Mouse (Mus musculus) heart, embryonic 13.5 days (tissue): ENCODE data around the gene Mef2c. TPM values are rescaled to one million over a fixed set of nuclear protein-coding genes. Genes with fewer than 3 reads are reported as not detected.

Source experiments
- ATAC-seq: fragments of 200-750 bp; cut with Nextera tagmentation; 2 replicates; pipeline ENCODE4 v1.8.0; 2017; ENCODE audit warnings: moderate TSS enrichment; ENCODE audit not compliant: insufficient number of reproducible peaks, low FRiP score, low TSS enrichment; ENCODE audit errors: extremely low read depth
- H3K27ac ChIP-seq: fragments of 300-500 bp; sonication (generic); replicated peaks from 2 replicates; pipeline ENCODE4 v1.5.1; 2015; ENCODE audit warnings: moderate library complexity, mild to moderate bottlenecking, inconsistent platforms
- H3K27me3 ChIP-seq: fragments of 300-500 bp; sonication (generic); replicated peaks from 2 replicates; pipeline ENCODE4 v1.6.1; 2015; ENCODE audit warnings: mild to moderate bottlenecking, inconsistent platforms
- H3K36me3 ChIP-seq: fragments of 300-500 bp; sonication (generic); 2 replicates; pipeline ENCODE4 v1.6.1; 2015; ENCODE audit warnings: mild to moderate bottlenecking, inconsistent platforms
- H3K4me1 ChIP-seq: fragments of 300-500 bp; sonication (generic); 2 replicates; pipeline ENCODE4 v1.6.1; 2015; ENCODE audit warnings: inconsistent platforms
- H3K4me2 ChIP-seq: fragments of 300-500 bp; sonication (generic); 2 replicates; pipeline ENCODE4 v1.6.1; 2015; ENCODE audit warnings: inconsistent platforms, mild to moderate bottlenecking, moderate library complexity
- H3K4me3 ChIP-seq: fragments of 300-500 bp; sonication (generic); 2 replicates; pipeline ENCODE4 v1.5.1; 2015; ENCODE audit warnings: moderate library complexity, mild to moderate bottlenecking, inconsistent platforms
- H3K9ac ChIP-seq: fragments of 300-500 bp; sonication (generic); 2 replicates; pipeline ENCODE4 v1.6.1; 2015; ENCODE audit warnings: inconsistent platforms, mild to moderate bottlenecking, moderate library complexity
- H3K9me3 ChIP-seq: fragments of 300-500 bp; sonication (generic); 2 replicates; pipeline ENCODE4 v1.6.1; 2016; ENCODE audit warnings: inconsistent platforms
- WGBS: fragments of 180-500 bp; shearing (Covaris S2); methylation state at CpG from one replicate; pipeline ENCODE4 v1.1.7; 2015; ENCODE audit warnings: mixed read lengths; 5-methylcytosine and 5-hydroxymethylcytosine counted together
- polyA plus RNA-seq: library from polyadenylated mRNA; unstranded; fragments of >200 nt; fragmentation: Nextera tagmentation; extraction: Ambion mirVana; gene quantifications from 2 replicates; pipeline ENCODE4 v1.2.1, GENCODE M21; 2015

Mef2c gene
- polyA plus RNA-seq, 1 experiment from 2014 or later, result 86.9 TPM

DNA sequence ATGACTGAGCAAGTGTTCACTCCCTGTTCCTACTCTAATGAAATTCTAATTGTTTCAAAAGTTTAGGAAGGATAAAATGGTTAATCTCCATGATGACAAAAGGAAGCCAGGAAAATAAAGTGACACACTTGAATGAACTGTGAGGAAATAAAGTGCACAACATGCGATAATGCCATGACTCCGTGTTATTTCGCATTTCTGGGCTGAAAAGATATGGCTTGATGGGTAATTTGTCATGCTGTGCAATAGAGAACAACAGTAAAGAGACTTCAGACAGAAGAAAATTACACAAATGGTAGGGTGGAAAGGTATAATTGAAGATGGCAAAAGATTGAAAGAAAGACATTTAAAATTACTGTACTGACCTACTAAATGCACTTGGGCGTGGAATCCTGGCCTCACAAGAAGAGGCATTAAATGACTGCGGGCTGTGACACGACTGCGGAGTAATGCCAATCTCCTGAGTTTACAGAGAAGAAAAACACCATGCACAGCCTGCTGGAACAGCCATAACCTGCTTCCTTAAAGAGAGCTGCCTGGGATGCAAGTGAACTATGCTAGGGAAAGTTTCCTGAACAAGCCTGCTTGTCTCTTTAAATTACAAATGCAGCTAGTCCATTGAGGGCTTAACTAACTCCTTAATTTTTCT is 19.0 kb upstream of the Mef2c start:
- 75% methylated on average over 7 of the region's 7 CpGs for WGBS
- no peak for ATAC-seq

DNA sequence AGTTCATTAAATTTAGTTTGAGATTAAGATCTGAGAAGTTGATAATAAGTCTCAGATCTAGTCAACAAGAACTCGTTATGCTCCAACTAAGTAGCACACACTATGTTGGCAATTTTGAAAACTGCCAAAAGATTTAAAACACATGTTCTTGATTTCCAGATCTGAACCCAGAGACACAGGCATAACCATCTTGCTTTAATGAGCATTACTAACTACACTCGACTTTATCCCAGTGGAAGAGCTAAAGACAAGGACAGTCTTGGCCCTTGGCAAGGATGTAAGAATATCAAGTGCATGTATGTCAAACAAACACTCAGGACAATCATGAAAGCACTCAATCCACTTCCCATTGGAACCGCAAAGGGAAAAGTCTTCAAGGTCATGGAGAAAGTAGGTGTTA is 11.8 kb upstream of the Mef2c start:
- no peak overlapping the region for H3K9ac ChIP-seq
- no peaks in the 10 kb centered on the region for H3K27me3 ChIP-seq
- no peak overlapping the region for H3K27ac ChIP-seq
- H3K4me2 ChIP-seq, result no peak overlapping the region
- ATAC-seq, result no peak
- H3K36me3 ChIP-seq, result no peaks in the 10 kb centered on the region
- H3K4me3 ChIP-seq, result no peak overlapping the region
- 58% methylated on average over 3 of the region's 3 CpGs for WGBS
- no peaks in the 10 kb centered on the region for H3K4me1 ChIP-seq
- H3K9me3 ChIP-seq, result no peaks in the 10 kb centered on the region

More for the DNA sequence above, 19.0 kb upstream of the Mef2c start:
- Histone ChIP-seq H3K36me3 (no peaks in the 10 kb centered on the region), H3K4me3 (no peak overlapping the region), H3K9ac (no peak overlapping the region), H3K27me3 (no peaks in the 10 kb centered on the region), H3K4me2 (no peak overlapping the region), H3K4me1 (peaks cover 17% of the 10 kb centered on the region), H3K9me3 (no peaks in the 10 kb centered on the region), H3K27ac (no peak overlapping the region)

DNA sequence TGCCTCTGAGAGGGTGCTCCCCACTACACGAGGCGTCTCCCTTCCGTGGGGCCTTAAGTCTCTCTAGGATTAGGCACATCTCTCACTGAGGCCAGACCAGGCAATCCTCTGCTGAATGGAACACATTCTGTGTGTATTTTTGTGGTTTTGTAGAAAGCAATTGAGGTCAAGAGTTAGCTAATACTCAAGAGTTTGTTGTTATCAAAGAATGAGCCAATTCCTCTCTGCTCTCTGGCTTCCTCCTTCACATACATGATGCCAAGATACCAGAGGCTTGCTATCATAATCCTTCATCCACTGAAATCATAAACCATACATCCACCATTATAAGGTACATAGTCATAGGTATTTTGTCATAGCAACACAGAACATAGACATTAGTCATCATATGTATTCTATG is 6.1 kb upstream of the Mef2c start:
- no peaks in the 10 kb centered on the region for H3K9me3 ChIP-seq
- 75% methylated on average over 3 of the region's 3 CpGs for WGBS
- no peak overlapping the region for H3K27ac ChIP-seq
- no peak overlapping the region for H3K4me2 ChIP-seq
- H3K4me1 ChIP-seq, result no peaks in the 10 kb centered on the region
- H3K36me3 ChIP-seq, result no peaks in the 10 kb centered on the region
- H3K27me3 ChIP-seq, result no peaks in the 10 kb centered on the region
- no peak for ATAC-seq
- H3K9ac ChIP-seq, result no peak overlapping the region
- no peak overlapping the region for H3K4me3 ChIP-seq

DNA sequence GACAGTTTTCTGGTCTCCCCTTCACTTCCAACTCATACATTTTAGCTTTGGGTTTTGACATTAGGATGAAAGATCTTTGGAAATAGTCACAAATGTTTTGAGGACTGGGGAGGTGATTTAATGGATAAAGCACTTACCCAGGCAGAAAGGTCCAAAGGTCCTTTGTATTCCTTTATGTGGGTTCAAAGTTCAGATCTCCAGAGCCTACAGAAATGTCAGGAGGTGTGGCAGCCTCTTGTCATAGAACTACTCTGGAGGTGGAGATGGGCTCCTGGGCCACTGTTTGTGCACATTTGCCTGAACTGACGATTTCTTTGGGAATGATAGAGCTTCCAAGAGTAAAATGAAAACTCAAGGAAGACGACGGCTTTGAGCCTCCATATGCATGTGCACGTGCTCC is 4.3 kb upstream of the Mef2c start:
- H3K36me3 ChIP-seq, result no peaks in the 10 kb centered on the region
- H3K27me3 ChIP-seq, result no peaks in the 10 kb centered on the region
- no peak overlapping the region for H3K27ac ChIP-seq
- no peak overlapping the region for H3K4me3 ChIP-seq
- ATAC-seq, result no peak
- H3K4me2 ChIP-seq, result no peak overlapping the region
- WGBS, result 85% methylated on average over 4 of the region's 4 CpGs
- H3K9me3 ChIP-seq, result no peaks in the 10 kb centered on the region
- H3K9ac ChIP-seq, result no peak overlapping the region
- H3K4me1 ChIP-seq, result no peaks in the 10 kb centered on the region

DNA sequence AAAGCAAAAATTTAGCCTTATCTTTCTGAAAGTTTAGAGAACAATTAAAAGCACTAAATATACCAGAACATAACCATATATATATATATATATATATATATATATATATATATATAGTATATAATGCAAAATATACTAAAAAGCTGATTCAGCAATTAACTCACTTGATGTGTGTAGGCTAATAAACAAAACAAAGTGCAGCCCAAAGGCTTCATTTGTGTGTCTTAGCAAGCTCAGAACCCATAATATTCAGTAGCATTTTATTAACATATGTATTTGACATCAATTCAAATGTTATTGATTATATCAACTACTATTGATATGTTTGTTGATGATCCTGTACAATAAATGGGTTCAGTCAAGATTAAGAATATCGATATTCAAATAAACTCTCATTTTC is 3.9 kb downstream of the Mef2c start:
- Histone ChIP-seq H3K4me1 (no peaks in the 10 kb centered on the region), H3K36me3 (no peaks in the 10 kb centered on the region), H3K9me3 (no peaks in the 10 kb centered on the region), H3K4me3 (no peak overlapping the region), H3K4me2 (no peak overlapping the region), H3K27ac (no peak overlapping the region), H3K27me3 (no peaks in the 10 kb centered on the region), H3K9ac (no peak overlapping the region)
- no peak for ATAC-seq
- 67% methylated on average over 1 of the region's 1 CpGs for WGBS

DNA sequence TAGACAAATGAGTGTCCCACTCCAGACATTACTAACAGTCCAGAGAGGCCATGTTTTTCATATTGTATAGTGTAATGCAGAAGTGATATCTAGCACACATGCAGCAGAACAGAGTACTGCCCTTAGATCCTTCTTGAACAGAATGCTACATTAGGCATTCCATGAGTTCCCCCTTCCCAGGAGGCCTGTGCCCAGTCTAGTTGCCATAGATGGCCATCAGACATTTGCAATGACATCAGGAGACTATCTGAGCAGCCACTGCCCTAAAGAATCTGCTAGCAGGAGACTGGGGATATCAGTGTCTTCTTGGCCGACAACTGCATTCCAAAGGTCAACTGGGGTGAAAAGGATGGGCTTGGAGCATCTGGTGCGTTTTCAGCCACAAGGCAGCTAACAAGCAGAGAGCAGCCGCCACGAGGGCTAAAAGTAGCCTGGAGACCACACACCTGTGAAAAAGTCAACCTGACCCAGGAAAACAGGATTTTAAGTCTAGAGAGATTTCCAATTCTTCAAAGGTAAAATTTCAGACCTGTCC is 11.2 kb downstream of the Mef2c start:
- Histone ChIP-seq H3K4me3 (no peak overlapping the region), H3K9me3 (no peaks in the 10 kb centered on the region), H3K4me2 (no peak overlapping the region), H3K27me3 (no peaks in the 10 kb centered on the region), H3K4me1 (peaks cover 10% of the 10 kb centered on the region), H3K9ac (no peak overlapping the region), H3K36me3 (no peaks in the 10 kb centered on the region), H3K27ac (no peak overlapping the region)
- no peak for ATAC-seq
- 26% methylated on average over 4 of the region's 4 CpGs for WGBS

DNA sequence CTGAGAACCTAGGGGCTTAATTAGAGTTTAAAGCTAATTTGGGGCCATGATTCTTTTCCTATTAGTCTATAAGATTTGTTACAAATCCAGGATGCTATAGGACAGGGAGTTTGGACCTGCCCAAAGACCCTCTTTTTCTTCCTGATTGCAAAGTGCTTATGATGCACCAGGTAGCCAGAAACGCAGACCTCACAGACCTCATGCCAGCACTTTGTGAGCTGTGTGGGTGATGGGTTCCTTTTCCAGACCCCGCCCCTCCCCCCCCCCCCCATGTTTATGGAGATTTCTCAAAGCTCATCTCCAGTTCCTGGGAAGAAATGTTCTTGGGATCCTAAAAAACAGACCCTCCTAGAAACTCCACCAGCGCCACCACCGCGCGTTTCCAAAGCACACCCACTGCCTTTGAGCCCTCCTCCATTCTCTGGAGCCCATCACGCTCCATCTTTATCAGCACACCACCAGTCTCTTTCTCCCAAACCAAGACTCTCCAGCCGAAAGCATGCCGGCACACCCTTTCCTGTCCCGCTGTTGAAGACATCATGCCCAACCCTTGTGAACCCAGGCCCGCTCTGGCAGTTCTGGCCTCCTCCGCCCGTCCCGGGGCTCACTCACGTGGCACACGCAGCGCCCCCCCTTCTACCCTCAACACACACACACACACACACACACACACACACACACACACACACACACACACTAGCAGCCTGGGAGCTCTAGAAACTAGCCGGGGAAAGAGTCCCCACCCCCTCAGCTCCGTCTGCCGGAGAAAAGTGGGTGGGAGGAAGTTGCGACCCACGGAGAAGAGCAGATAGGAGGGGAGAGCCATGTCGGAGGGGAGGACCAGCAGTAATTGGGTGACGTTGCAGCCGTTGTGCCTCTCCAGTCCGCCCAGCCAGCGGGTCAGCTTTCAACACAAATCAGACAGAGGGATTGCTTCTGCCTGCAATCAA is 14.1 kb downstream of the Mef2c start:
- Histone ChIP-seq H3K4me3 (peak overlapping the region; percentile 60), H3K36me3 (no peaks in the 10 kb centered on the region), H3K9ac (peak overlapping the region; percentile 83), H3K9me3 (no peaks in the 10 kb centered on the region), H3K4me1 (peaks cover 15% of the 10 kb centered on the region), H3K4me2 (peak overlapping the region; percentile 77), H3K27ac (peak overlapping the region; percentile 79), H3K27me3 (no peaks in the 10 kb centered on the region)
- peak; percentile 77 for ATAC-seq
- WGBS, result under 1% methylated on average over 27 of the region's 27 CpGs

DNA sequence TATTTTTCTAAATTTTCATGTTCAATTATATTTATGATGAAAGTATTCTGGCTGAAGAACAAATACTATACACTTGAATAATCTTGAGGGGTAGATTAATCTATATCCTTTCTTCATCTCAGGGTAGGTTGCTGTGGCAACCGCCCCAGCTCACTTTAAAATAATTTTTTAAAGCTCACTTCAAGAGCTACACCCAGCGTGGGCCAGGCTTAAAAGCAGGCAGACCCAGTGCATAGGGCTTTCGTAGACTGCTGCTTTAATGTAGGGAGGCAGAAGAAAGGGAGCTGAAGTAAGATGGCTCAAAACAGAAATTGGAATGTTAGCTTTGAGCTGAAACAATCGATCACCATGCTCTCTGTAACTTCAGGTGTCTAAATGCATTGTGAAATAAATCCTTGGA is 17.0 kb downstream of the Mef2c start:
- no peak overlapping the region for H3K9ac ChIP-seq
- no peaks in the 10 kb centered on the region for H3K36me3 ChIP-seq
- no peak overlapping the region for H3K4me2 ChIP-seq
- H3K9me3 ChIP-seq, result no peaks in the 10 kb centered on the region
- ATAC-seq, result no peak
- H3K27ac ChIP-seq, result no peak overlapping the region
- no peak overlapping the region for H3K4me3 ChIP-seq
- no peaks in the 10 kb centered on the region for H3K27me3 ChIP-seq
- WGBS, result 71% methylated on average over 4 of the region's 4 CpGs
- peaks cover 10% of the 10 kb centered on the region for H3K4me1 ChIP-seq

DNA sequence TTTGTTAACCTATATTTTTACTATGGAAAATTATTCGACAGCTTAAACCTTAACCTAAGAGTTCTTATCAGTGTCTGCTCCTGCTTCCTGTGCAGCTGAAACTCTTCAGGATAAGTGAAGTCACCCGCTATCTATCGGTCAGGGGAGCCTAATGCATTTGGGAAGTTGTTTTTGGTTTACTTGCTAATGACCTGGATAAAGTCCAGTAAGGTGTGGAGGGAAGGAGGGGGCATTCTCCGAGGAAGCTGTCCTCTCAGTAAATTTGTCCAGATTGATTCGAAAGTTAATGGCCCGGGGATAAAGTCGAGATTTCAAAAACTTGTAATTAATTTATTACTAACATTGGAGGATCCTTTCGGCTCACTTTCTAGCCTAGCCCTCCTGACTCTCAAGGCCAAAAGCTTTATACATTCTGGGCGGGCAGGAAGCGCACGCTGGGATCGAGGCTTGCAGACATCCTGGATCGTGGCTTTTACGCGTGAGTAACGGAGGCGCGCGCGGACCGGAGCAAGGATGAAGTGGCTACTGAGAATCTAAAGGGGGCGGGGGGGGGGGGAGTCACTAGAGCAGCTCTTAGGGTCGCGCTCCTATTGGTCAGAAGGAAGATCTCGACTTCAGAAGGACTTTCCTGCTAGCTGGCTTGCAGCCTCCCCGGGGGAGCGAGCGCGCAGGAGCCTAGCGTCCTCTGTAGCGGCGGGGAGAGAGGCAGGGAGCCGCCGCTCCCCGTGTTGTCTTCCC is 19.6 kb downstream of the Mef2c start:
- under 1% methylated on average over 35 of the region's 35 CpGs for WGBS
- H3K4me1 ChIP-seq, result peaks cover 21% of the 10 kb centered on the region

DNA sequence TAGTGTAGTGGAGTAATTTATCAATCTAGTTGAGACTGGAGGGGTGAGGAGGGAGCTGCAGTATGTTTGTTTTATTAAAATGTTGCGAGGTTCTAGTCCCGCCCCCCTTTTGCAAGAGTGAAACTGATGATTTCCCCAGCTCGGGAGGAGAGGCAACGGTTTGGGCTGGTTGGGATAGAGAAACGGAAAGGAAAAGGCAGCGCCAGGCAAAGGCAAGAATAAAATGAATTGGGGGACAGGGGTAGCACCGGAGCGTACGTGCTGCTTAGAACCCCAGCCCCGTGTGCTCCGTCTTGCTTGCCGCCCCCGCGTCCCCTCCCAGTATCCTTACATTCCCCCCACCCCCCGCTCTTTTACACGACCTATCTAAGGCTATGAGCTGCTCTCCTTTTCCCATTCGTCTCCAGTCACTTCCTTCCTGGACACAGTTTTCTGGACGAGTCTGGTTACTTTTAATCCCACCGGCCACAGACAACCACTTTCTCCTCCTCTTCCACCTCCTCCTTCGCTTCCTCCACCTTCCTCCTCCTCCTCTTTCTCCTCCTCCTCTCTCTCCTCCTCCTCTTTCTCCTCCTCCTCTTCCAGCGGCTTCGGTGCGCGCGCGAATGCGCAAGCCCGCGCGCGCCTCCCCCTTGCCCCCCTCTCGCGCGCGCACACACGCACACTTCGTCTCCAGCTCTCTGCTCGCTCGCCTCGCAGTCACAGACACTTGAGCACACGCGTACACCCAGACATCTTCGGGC is 20.5 kb downstream of the Mef2c start:
- WGBS, result under 1% methylated on average over 41 of the region's 43 CpGs
- ATAC-seq, result peak; percentile 53

More for the DNA sequence above, 19.6 kb downstream of the Mef2c start:
- peak overlapping the region; percentile 74 for H3K4me2 ChIP-seq
- peak overlapping the region; percentile 96 for H3K27ac ChIP-seq
- peak overlapping the region; percentile 78 for H3K4me3 ChIP-seq
- H3K9me3 ChIP-seq, result no peaks in the 10 kb centered on the region
- no peaks in the 10 kb centered on the region for H3K27me3 ChIP-seq
- peak overlapping the region; percentile 87 for H3K9ac ChIP-seq
- ATAC-seq, result peak; percentile 79; the same call in 1 of the 2 replicates
- H3K36me3 ChIP-seq, result no peaks in the 10 kb centered on the region

More for the DNA sequence above, 20.5 kb downstream of the Mef2c start:
- no peaks in the 10 kb centered on the region for H3K27me3 ChIP-seq
- H3K27ac ChIP-seq, result peak overlapping the region; percentile 96
- H3K4me2 ChIP-seq, result peak overlapping the region; percentile 74
- H3K4me3 ChIP-seq, result peak overlapping the region; percentile 78
- H3K9ac ChIP-seq, result peak overlapping the region; percentile 87
- no peaks in the 10 kb centered on the region for H3K36me3 ChIP-seq
- H3K4me1 ChIP-seq, result peaks cover 20% of the 10 kb centered on the region
- H3K9me3 ChIP-seq, result no peaks in the 10 kb centered on the region
